Mouse (Mus musculus): ENCODE data around the gene Gm49601.

GRCm38 (mm10) chr16:18581050-18581622 lies 45.1 kb downstream of the Gm49601 start:
- no peak for TF ChIP-seq POLR2A (IDR thresholded peaks at IDR 0.05; ENCODE audit: borderline replicate concordance, low read depth, low read length)
- no peak for TF ChIP-seq CTCF (IDR thresholded peaks at IDR 0.05; ENCODE audit: low read depth, low read length)
